Mouse (Mus musculus) heart, postnatal 36 days (tissue): ENCODE measurements around the gene Fam174b. TPM values are rescaled to one million over a fixed set of nuclear protein-coding genes. Genes with fewer than 3 reads are reported as not detected.

Experiments used
- DNase-seq, 2 experiments: peaks; one replicate each; pipeline ENCODE4 v3.0.0; 2021 to 2022
- intact Hi-C: fragments of 180-260 bp; cut with DNase I; formaldehyde crosslinking; loops from one replicate; pipeline ENCODE4 v1.15.1; 2025
- microRNA-seq, 2 experiments: library from miRNA; unstranded; fragments of <30 nt; microRNA quantifications; one replicate each; pipeline ENCODE4 v1.2.0; 2021; ENCODE audit warnings: borderline number of aligned reads in 2 of 2
- total RNA-seq, 2 experiments: library from RNA; stranded (reverse); gene quantifications; 2 replicates each; pipeline ENCODE4 v1.2.3; 2021

Gene Fam174b
- total RNA-seq, 2 experiments from 2014 or later, result 174 to 183 TPM

- intact Hi-C loops, result no loop called here
- DNase-seq, result no peak
Observed at GRCm38 (mm10) chr7:73792641-73793040, 52.5 kb downstream of the Fam174b start.

DNA sequence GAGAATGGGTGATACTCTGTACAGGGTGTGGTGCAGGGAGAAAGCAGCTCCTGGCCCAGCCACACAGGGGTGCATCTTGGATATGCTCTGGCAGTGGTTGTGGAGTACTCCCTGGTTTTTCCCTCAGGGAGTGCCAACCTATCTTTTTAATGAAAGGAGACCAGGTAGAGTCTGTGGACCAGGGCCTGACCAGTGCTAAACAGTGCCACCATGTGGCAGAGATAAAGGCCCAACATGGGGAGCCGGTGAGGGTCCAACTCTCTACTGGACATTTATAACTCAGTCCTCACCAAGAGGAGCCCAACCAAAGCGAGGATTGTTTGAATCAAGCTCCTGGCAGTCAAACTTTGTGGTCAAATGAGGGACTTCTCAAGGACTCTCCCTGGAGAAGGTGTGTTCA, 69.2 kb downstream of the Fam174b start:
- intact Hi-C loops, result loop anchor here (1.0 to 5.0 kb wide), 2 partner anchors 57 to 155 kb away; no protein-coding TSS in a partner anchor

DNA sequence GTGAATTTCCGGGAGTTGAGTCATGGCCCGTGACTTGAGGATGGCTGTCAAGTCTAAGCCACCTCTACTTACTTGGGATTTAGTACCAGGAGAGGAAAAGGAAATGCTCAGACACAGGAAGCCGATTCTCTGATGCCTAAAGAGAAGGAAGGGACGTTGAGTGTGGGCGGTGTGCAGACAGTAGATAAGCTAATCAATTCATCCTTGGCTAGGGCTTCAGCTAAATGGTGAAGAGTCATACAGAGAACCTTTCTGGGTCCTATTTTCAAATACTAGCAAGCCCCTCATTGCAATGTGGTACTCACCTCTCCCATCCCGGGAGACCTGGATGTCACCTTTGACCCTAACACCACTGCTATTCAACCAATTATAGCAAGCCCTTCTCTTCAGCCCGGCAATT, 71.3 kb downstream of the Fam174b start:
- intact Hi-C loops, result no loop called here

More for the DNA sequence above, 69.2 kb downstream of the Fam174b start:
- DNase-seq, result peak; percentile 28 to 33

GRCm38 (mm10) chr7:73812176-73812575, 72.1 kb downstream of the Fam174b start:
- DNase-seq, result no peak
- intact Hi-C loops, result no loop called here

More for the DNA sequence above, 71.3 kb downstream of the Fam174b start:
- no peak for DNase-seq

DNA sequence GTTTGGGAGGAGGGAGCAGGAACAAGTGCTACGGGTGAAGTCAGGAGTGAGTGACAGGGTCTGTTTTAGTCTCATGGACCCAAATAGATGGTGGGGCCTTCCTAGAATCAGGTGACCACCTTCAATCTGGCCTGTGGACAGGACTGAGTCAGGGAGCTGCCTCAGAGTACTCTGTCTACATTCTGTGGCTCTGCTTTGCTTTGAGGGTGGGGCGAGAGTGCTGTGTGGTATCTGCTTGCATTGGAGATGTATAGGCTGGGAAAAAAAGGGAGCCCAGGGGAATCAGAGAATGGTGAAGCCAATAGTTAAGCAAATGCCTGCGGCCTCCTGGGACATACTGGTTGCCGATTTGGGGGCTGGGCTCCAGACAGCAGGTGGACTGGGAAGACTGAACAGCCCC, 73.8 kb downstream of the Fam174b start:
- intact Hi-C loops, result no loop called here
- no peak for DNase-seq

DNA sequence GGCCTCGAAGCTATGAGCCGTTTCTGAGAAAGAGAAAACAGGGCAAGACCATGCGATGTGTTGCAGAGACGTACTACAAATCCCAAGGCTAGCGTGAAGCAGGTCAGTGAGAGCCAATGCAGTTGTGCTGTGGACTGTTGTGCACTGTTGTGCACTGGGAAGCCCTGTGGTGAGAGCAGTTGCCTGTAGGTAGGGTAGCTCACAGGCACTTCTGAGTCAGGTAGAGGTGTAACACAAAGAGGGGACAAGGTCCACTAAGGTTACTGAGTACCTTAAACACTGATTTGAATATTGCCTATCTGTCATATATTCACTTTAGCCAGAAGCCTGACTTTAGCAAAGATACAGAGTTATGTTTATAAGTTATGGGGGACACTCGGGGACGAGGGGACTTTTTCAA, 74.4 kb downstream of the Fam174b start:
- no peak for DNase-seq
- intact Hi-C loops, result no loop called here

- intact Hi-C loops, result no loop called here
- no peak for DNase-seq
Observed at GRCm38 (mm10) chr7:73816255-73816996, 76.3 kb downstream of the Fam174b start.

DNA sequence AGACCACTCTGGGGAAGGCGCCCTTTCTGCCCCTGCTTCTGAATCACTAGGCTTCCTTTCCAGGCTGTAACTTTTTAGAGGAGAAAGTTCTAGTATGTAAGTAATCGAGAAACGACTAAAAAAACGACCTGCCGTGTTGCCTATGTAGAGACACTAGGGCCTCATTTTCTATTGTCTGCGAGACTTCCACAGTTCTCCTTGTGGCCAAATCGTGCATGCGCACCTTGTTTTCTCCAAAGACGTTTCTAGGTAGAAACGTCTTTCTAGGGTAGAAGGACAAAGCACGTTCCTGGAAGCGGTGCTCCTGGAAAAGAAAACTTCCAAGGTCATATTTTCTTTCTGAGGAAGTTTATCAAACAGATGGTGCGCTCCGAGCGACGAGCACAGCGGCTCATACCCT, 79.3 kb downstream of the Fam174b start:
- DNase-seq, result no peak
- intact Hi-C loops, result no loop called here

Small RNA genes within 50 kb of the gene (microRNA-seq; reads per million reads assigned to microRNA genes)
- 0 reads per million in 2 experiments for gene Mir7234

Other genes starting within 250 kb of the Fam174b start
- gene Chd2, start 198.5 kb upstream of the Fam174b start, total RNA-seq, result 10 to 100 TPM; 49.0 to 52.1 TPM